Comparison of ENCODE assay signal across 22 mouse cellular contexts in the genomic region with DNA sequence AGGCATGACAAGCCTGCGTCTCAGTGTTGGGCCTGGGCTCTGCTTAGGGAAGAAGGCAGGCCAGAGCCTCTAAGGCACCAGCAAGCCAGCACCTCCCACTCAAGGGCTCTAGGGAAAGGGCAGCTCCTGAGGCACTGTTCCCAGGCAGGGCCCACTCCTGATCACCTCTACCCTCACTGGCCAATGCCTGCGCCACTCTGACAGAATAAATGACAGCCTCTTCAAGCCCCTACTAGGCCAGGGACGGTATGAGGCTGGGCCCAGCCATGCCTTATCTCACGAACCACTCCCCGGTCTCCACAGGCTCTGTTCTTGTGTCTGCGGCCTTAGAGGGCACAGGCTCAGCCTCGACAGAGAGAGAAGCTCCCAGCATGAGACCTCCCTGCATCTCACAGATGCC.
A peak's percentile ranks its signal among the peaks of the same experiment; 100 is the strongest.
DNase-seq lines count a peak whose midpoint lies in the region; ATAC-seq and TF ChIP-seq lines count a peak whose summit lies in the region.
"Had no signal": no experiment of that assay in that cellular context is flagged by ENCODE, and none has a peak within 500 bp of the region (broad histone marks: within the 10 kb centered on the region; RNA-seq: fewer than 3 reads in every experiment).

No protein-coding gene starts in this region.

- intact Hi-C loops in heart, postnatal 14 days (cut with DNase I): no loop called here

- no peaks in the 10 kb centered on the region for H3K4me1 ChIP-seq in embryonic facial prominence, embryonic 14.5 days (ENCODE audit: control insufficient read depth, insufficient read depth, low read length)
- peaks cover 23% of the 10 kb centered on the region for H3K4me1 ChIP-seq in embryonic facial prominence, embryonic 10.5 days
- peaks cover 18% of the 10 kb centered on the region for H3K4me1 ChIP-seq in heart, embryonic 13.5 days
- peaks cover 20% of the 10 kb centered on the region for H3K4me1 ChIP-seq in hindbrain, embryonic 10.5 days (replicated peaks)
- H3K4me1 ChIP-seq in hindbrain, postnatal 0 days (ENCODE audit: insufficient read depth, low read length): no peaks in the 10 kb centered on the region
- H3K4me1 ChIP-seq in midbrain, embryonic 10.5 days: peaks cover 14% of the 10 kb centered on the region
- peaks cover 11% of the 10 kb centered on the region for H3K4me1 ChIP-seq in midbrain, embryonic 15.5 days

- no peaks in the 10 kb centered on the region for H3K36me3 ChIP-seq in embryonic facial prominence, embryonic 14.5 days (ENCODE audit: control insufficient read depth, insufficient read depth, low read length)
- H3K36me3 ChIP-seq in embryonic facial prominence, embryonic 10.5 days (replicated peaks): peaks cover 60% of the 10 kb centered on the region
- no peaks in the 10 kb centered on the region for H3K36me3 ChIP-seq in heart, embryonic 13.5 days
- H3K36me3 ChIP-seq in hindbrain, embryonic 10.5 days: peaks cover 4% of the 10 kb centered on the region; the same call in 1 of the 2 replicates
- no peaks in the 10 kb centered on the region for H3K36me3 ChIP-seq in hindbrain, postnatal 0 days (ENCODE audit: insufficient read depth, low read length)
- H3K36me3 ChIP-seq in midbrain, embryonic 10.5 days: peaks cover 13% of the 10 kb centered on the region; the same call in 1 of the 2 replicates
- H3K36me3 ChIP-seq in midbrain, embryonic 15.5 days (replicated peaks): no peaks in the 10 kb centered on the region
- H3K36me3 ChIP-seq: hindbrain, embryonic 15.5 days had no signal

- DNase-seq in embryonic facial prominence, embryonic 14.5 days (ENCODE audit: low spot score): no peak
- no peak for DNase-seq in embryonic facial prominence, embryonic 10.5 days (ENCODE audit: low spot score)
- no peak for DNase-seq in heart, postnatal 14 days
- DNase-seq in hindbrain, embryonic 10.5 days (ENCODE audit: low spot score): no peak
- DNase-seq in hindbrain, postnatal 0 days (ENCODE audit: low spot score): no peak
- no peak for DNase-seq in midbrain, embryonic 10.5 days (ENCODE audit: low spot score)
- DNase-seq: adrenal gland, postnatal 10 days; B cell, adult 2 months; cerebellum, adult 11 months; cerebellum, adult 8-10 months; cerebellum, postnatal 14 days; embryo, embryonic 11 days; gastrocnemius, postnatal 10 days; kidney, adult 18-20 months had no signal

- no peak overlapping the region for H3K4me2 ChIP-seq in embryonic facial prominence, embryonic 14.5 days (ENCODE audit: low read depth, low read length)
- H3K4me2 ChIP-seq in heart, embryonic 13.5 days: no peak overlapping the region
- no peak overlapping the region for H3K4me2 ChIP-seq in hindbrain, postnatal 0 days (ENCODE audit: low read depth, low read length)
- H3K4me2 ChIP-seq in midbrain, embryonic 15.5 days: no peak overlapping the region
- H3K4me2 ChIP-seq: embryonic facial prominence, embryonic 12.5 days; forebrain, embryonic 12.5 days; hindbrain, embryonic 15.5 days had no signal

- no peak for TF ChIP-seq CTCF in hindbrain, postnatal 0 days (IDR thresholded peaks at IDR 0.05; ENCODE audit: low read depth)

- 0 out of 2 replicates have a peak, but pooled peaks have one; percentile 3 for ATAC-seq in embryonic facial prominence, embryonic 14.5 days (ENCODE audit: low read depth)
- no peak for ATAC-seq in heart, embryonic 13.5 days (ENCODE audit: extremely low read depth, insufficient number of reproducible peaks, low FRiP score, low TSS enrichment)
- no peak for ATAC-seq in hindbrain, postnatal 0 days
- ATAC-seq in midbrain, embryonic 15.5 days (replicated peaks): no peak
- ATAC-seq: CD4-positive, CD25-positive, alpha-beta regulatory T cell, adult 4 months; forebrain, embryonic 16.5 days; inflammation-experienced regulatory T-cells, adult 6 months had no signal

- no peak overlapping the region for H3K27ac ChIP-seq in embryonic facial prominence, embryonic 14.5 days (replicated peaks; ENCODE audit: low read depth, low read length)
- no peak overlapping the region for H3K27ac ChIP-seq in embryonic facial prominence, embryonic 10.5 days (replicated peaks)
- peak overlapping the region; percentile 60 for H3K27ac ChIP-seq in heart, embryonic 13.5 days (replicated peaks)
- H3K27ac ChIP-seq in hindbrain, embryonic 10.5 days: 0 out of 2 replicates have a peak overlapping the region, but pooled peaks have one; percentile 6
- H3K27ac ChIP-seq in hindbrain, postnatal 0 days: no peak overlapping the region
- 0 out of 2 replicates have a peak overlapping the region, but pooled peaks have one; percentile 13 for H3K27ac ChIP-seq in midbrain, embryonic 10.5 days (replicated peaks)
- H3K27ac ChIP-seq in midbrain, embryonic 15.5 days: no peak overlapping the region
- H3K27ac ChIP-seq: embryonic facial prominence, embryonic 12.5 days; forebrain, embryonic 12.5 days; hindbrain, embryonic 15.5 days had no signal

- no peak overlapping the region for H3K4me3 ChIP-seq in embryonic facial prominence, embryonic 14.5 days (ENCODE audit: low read depth, low read length)
- H3K4me3 ChIP-seq in embryonic facial prominence, embryonic 10.5 days: no peak overlapping the region
- no peak overlapping the region for H3K4me3 ChIP-seq in heart, embryonic 13.5 days
- no peak overlapping the region for H3K4me3 ChIP-seq in hindbrain, embryonic 10.5 days
- H3K4me3 ChIP-seq in hindbrain, postnatal 0 days (ENCODE audit: low read length): no peak overlapping the region
- H3K4me3 ChIP-seq in midbrain, embryonic 10.5 days: no peak overlapping the region
- no peak overlapping the region for H3K4me3 ChIP-seq in midbrain, embryonic 15.5 days
- H3K4me3 ChIP-seq: embryonic facial prominence, embryonic 12.5 days; forebrain, embryonic 12.5 days; hindbrain, embryonic 15.5 days had no signal

- 71% methylated on average over 7 of the region's 7 CpGs for WGBS in embryonic facial prominence, embryonic 14.5 days
- 77% methylated on average over 7 of the region's 7 CpGs for WGBS in embryonic facial prominence, embryonic 10.5 days
- 25% methylated on average over 7 of the region's 7 CpGs for WGBS in heart, embryonic 13.5 days
- WGBS in hindbrain, embryonic 10.5 days: 61% methylated on average over 7 of the region's 7 CpGs
- WGBS in hindbrain, postnatal 0 days: 66% methylated on average over 7 of the region's 7 CpGs
- 74% methylated on average over 7 of the region's 7 CpGs for WGBS in midbrain, embryonic 10.5 days
- 78% methylated on average over 7 of the region's 7 CpGs for WGBS in midbrain, embryonic 15.5 days

- no peak overlapping the region for H3K9ac ChIP-seq in embryonic facial prominence, embryonic 14.5 days (ENCODE audit: low read depth, low read length)
- 0 out of 2 replicates have a peak overlapping the region, but pooled peaks have one; percentile 25 for H3K9ac ChIP-seq in heart, embryonic 13.5 days
- no peak overlapping the region for H3K9ac ChIP-seq in hindbrain, postnatal 0 days (replicated peaks; ENCODE audit: low read length)
- H3K9ac ChIP-seq in midbrain, embryonic 15.5 days: no peak overlapping the region
- H3K9ac ChIP-seq: embryonic facial prominence, embryonic 12.5 days; forebrain, embryonic 12.5 days; hindbrain, embryonic 15.5 days had no signal

- no peaks in the 10 kb centered on the region for H3K9me3 ChIP-seq in embryonic facial prominence, embryonic 14.5 days (ENCODE audit: control insufficient read depth, low read length)
- H3K9me3 ChIP-seq in embryonic facial prominence, embryonic 10.5 days: no peaks in the 10 kb centered on the region
- peaks cover 3% of the 10 kb centered on the region; the same call in 1 of the 2 replicates for H3K9me3 ChIP-seq in heart, embryonic 13.5 days
- no peaks in the 10 kb centered on the region for H3K9me3 ChIP-seq in hindbrain, embryonic 10.5 days
- no peaks in the 10 kb centered on the region for H3K9me3 ChIP-seq in hindbrain, postnatal 0 days (ENCODE audit: low read length)
- no peaks in the 10 kb centered on the region; the same call in 1 of the 2 replicates for H3K9me3 ChIP-seq in midbrain, embryonic 10.5 days (replicated peaks)
- H3K9me3 ChIP-seq in midbrain, embryonic 15.5 days: no peaks in the 10 kb centered on the region
- H3K9me3 ChIP-seq: embryonic facial prominence, embryonic 12.5 days; forebrain, embryonic 12.5 days; hindbrain, embryonic 15.5 days had no signal

- H3K27me3 ChIP-seq in embryonic facial prominence, embryonic 14.5 days (replicated peaks; ENCODE audit: control insufficient read depth, insufficient read depth, low read length): no peaks in the 10 kb centered on the region
- no peaks in the 10 kb centered on the region for H3K27me3 ChIP-seq in embryonic facial prominence, embryonic 10.5 days (replicated peaks; ENCODE audit: low read depth, poor library complexity, severe bottlenecking)
- H3K27me3 ChIP-seq in heart, embryonic 13.5 days (replicated peaks): no peaks in the 10 kb centered on the region; the same call in 1 of the 2 replicates
- H3K27me3 ChIP-seq in hindbrain, embryonic 10.5 days (ENCODE audit: insufficient read depth, poor library complexity, severe bottlenecking): no peaks in the 10 kb centered on the region
- H3K27me3 ChIP-seq in hindbrain, postnatal 0 days (ENCODE audit: insufficient read depth, low read length): no peaks in the 10 kb centered on the region
- H3K27me3 ChIP-seq in midbrain, embryonic 10.5 days (ENCODE audit: low read depth, poor library complexity, severe bottlenecking): no peaks in the 10 kb centered on the region
- H3K27me3 ChIP-seq in midbrain, embryonic 15.5 days (replicated peaks): no peaks in the 10 kb centered on the region
- H3K27me3 ChIP-seq: embryonic facial prominence, embryonic 12.5 days; forebrain, embryonic 12.5 days; hindbrain, embryonic 15.5 days had no signal

Comparison
In these comparisons a context has a peak if more than half of its experiments do, and no peak if none do; other contexts are left out.
1. H3K27ac ChIP-seq: peak in heart, embryonic 13.5 days (single experiment), hindbrain, embryonic 10.5 days (single experiment) and midbrain, embryonic 10.5 days (single experiment); none in embryonic facial prominence, embryonic 14.5 days (single experiment), embryonic facial prominence, embryonic 10.5 days (single experiment), hindbrain, postnatal 0 days (single experiment) and midbrain, embryonic 15.5 days (single experiment).